Mouse (Mus musculus): ENCODE measurements around the gene Mtmr11.
"Not testable (repeated sequence)": the region's sequence is repeated elsewhere in the genome, so short reads cannot be mapped to it uniquely, and the experiment has no call there.

Gene Mtmr11

GRCm38 (mm10) chr3:96172197-96173178 lies 10.7 kb downstream of the Mtmr11 start, which contains the start of gene Sf3b4:
Sf3b4 (plus strand) TSS chr3:96172332.
- peak; percentile 95 for DNase-seq

GRCm38 (mm10) chr3:96173185-96173584 lies 11.4 kb downstream of the Mtmr11 start:
- no peak for DNase-seq

GRCm38 (mm10) chr3:96174042-96174441 lies 12.2 kb downstream of the Mtmr11 start:
- DNase-seq = not testable (repeated sequence)

- no peak for DNase-seq
These were observed 13.4 kb downstream of the Mtmr11 start for GRCm38 (mm10) chr3:96175251-96175650.

GRCm38 (mm10) chr3:96178427-96178826 lies 16.6 kb downstream of the Mtmr11 start:
- DNase-seq = no peak

- no peak for DNase-seq
These were observed 17.1 kb downstream of the Mtmr11 start for GRCm38 (mm10) chr3:96178902-96179301.

GRCm38 (mm10) chr3:96179531-96179930 lies 17.7 kb downstream of the Mtmr11 start:
- no peak for DNase-seq

- DNase-seq = peak; percentile 64
These were observed 19.1 kb downstream of the Mtmr11 start, which contains the start of gene Sv2a for GRCm38 (mm10) chr3:96180727-96181477. Sv2a (plus strand) TSS chr3:96181151.

- peak; percentile 36 for DNase-seq
These were observed 19.9 kb downstream of the Mtmr11 start for GRCm38 (mm10) chr3:96181510-96182381.

- DNase-seq = no peak
These were observed 20.6 kb downstream of the Mtmr11 start for GRCm38 (mm10) chr3:96182382-96182776.

- no peak for DNase-seq
These were observed 31.2 kb downstream of the Mtmr11 start for GRCm38 (mm10) chr3:96192977-96193376.

- no peak for DNase-seq
These were observed 33.2 kb downstream of the Mtmr11 start for GRCm38 (mm10) chr3:96194966-96195365.

GRCm38 (mm10) chr3:96195616-96196313 lies 34.0 kb downstream of the Mtmr11 start:
- DNase-seq = no peak

- DNase-seq = no peak
These were observed 34.8 kb downstream of the Mtmr11 start for GRCm38 (mm10) chr3:96196437-96197128.

- DNase-seq = peak; percentile 96
These were observed 35.4 kb downstream of the Mtmr11 start for GRCm38 (mm10) chr3:96197129-96197749.

- peak; percentile 41 for DNase-seq
These were observed 36.4 kb downstream of the Mtmr11 start for GRCm38 (mm10) chr3:96198181-96198580.

GRCm38 (mm10) chr3:96198601-96199251 lies 36.9 kb downstream of the Mtmr11 start:
- DNase-seq = not testable (repeated sequence)

GRCm38 (mm10) chr3:96199731-96200130 lies 37.9 kb downstream of the Mtmr11 start:
- DNase-seq = no peak

- no peak for DNase-seq
These were observed 46.0 kb downstream of the Mtmr11 start for GRCm38 (mm10) chr3:96207819-96208218.

- DNase-seq = peak; percentile 44
These were observed 47.4 kb downstream of the Mtmr11 start for GRCm38 (mm10) chr3:96209242-96209641.

All from embryo, embryonic 11 days (tissue).